Mouse (Mus musculus) neural tube, embryonic 15.5 days (tissue): ENCODE results near the gene Tmem63c. TPM values are rescaled to one million over a fixed set of nuclear protein-coding genes. Genes with fewer than 3 reads are reported as not detected.

Experiments
- ATAC-seq: fragments of 200-750 bp; cut with Nextera tagmentation; 2 replicates; pipeline ENCODE4 v1.8.0; 2017; ENCODE audit warnings: mild to moderate bottlenecking, moderate TSS enrichment, moderate library complexity; ENCODE audit not compliant: low FRiP score
- H3K27ac ChIP-seq: fragments of 300-500 bp; sonication (generic); replicated peaks from 2 replicates; pipeline ENCODE4 v1.5.1; 2015; ENCODE audit warnings: mild to moderate bottlenecking, inconsistent platforms
- H3K27me3 ChIP-seq: fragments of 300-500 bp; sonication (generic); replicated peaks from 2 replicates; pipeline ENCODE4 v1.6.1; 2015; ENCODE audit warnings: inconsistent platforms
- H3K36me3 ChIP-seq: fragments of 300-500 bp; sonication (generic); 2 replicates; pipeline ENCODE4 v1.6.1; 2015; ENCODE audit warnings: inconsistent platforms
- H3K4me1 ChIP-seq: fragments of 300-500 bp; sonication (generic); 2 replicates; pipeline ENCODE4 v1.6.1; 2015; ENCODE audit warnings: inconsistent platforms
- H3K4me2 ChIP-seq: fragments of 300-500 bp; sonication (generic); 2 replicates; pipeline ENCODE4 v1.6.1; 2015; ENCODE audit warnings: inconsistent platforms, mild to moderate bottlenecking, moderate library complexity
- H3K4me3 ChIP-seq: fragments of 300-500 bp; sonication (generic); replicated peaks from 2 replicates; pipeline ENCODE4 v1.5.1; 2015; ENCODE audit warnings: mild to moderate bottlenecking, inconsistent platforms
- H3K9ac ChIP-seq: fragments of 300-500 bp; sonication (generic); replicated peaks from 2 replicates; pipeline ENCODE4 v1.6.1; 2015; ENCODE audit warnings: mild to moderate bottlenecking, inconsistent platforms
- H3K9me3 ChIP-seq: fragments of 300-500 bp; sonication (generic); replicated peaks from 2 replicates; pipeline ENCODE4 v1.6.1; 2016; ENCODE audit warnings: inconsistent platforms
- WGBS: fragments of 180-500 bp; shearing (Covaris S2); methylation state at CpG from one replicate; pipeline ENCODE4 v1.1.7; 2015; ENCODE audit warnings: mixed read lengths; 5-methylcytosine and 5-hydroxymethylcytosine counted together
- polyA plus RNA-seq: library from polyadenylated mRNA; unstranded; fragments of >200 nt; fragmentation: Nextera tagmentation; extraction: Ambion mirVana; gene quantifications from 2 replicates; pipeline ENCODE4 v1.2.1, GENCODE M21; 2015

Tmem63c gene
- polyA plus RNA-seq, 1 experiment from 2014 or later = 12.3 TPM

DNA sequence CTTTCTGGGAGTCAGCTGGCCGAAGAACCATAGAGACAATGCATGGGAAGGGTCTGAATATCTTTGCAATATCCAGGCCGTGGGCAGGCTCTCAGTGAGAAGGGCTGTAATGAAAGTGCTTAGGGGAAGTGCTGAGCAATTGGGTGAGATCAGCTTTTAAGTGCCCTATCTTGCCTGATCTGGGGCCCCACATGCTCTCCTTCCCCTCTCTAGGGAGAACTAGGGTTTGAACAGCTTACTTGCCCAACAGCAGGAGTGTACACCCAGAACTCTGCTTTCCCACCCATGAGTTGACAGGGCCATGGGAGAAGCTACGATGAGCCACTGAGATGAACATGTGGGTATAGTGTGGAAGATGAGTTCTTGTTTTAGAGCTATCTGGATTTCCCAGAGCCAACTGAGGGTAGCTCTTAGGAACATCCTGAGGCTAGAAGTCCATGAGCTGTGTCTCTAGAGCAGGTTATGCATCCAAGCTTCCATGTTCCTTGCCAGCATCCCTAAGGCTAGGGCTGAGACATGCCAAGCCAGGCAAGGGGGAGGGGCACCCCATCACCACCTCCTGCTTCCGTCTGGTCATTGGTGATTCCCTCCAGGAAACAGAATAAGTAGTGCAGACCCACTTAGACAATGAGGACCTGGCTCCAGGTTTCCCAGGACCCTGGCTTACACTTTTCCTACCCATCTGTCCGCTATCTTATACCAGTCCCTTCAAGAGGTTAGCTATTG, 8.3 kb downstream of the Tmem63c start:
- Histone ChIP-seq H3K27ac (no peak overlapping the region), H3K9me3 (no peaks in the 10 kb centered on the region), H3K36me3 (no peaks in the 10 kb centered on the region), H3K27me3 (0 out of 2 replicates have a peak, but pooled peaks cover 4% of the 10 kb centered on the region), H3K4me1 (peaks cover 23% of the 10 kb centered on the region), H3K9ac (no peak overlapping the region), H3K4me2 (no peak overlapping the region), H3K4me3 (no peak overlapping the region)
- WGBS = 73% methylated on average over 5 of the region's 5 CpGs
- ATAC-seq = no peak

DNA sequence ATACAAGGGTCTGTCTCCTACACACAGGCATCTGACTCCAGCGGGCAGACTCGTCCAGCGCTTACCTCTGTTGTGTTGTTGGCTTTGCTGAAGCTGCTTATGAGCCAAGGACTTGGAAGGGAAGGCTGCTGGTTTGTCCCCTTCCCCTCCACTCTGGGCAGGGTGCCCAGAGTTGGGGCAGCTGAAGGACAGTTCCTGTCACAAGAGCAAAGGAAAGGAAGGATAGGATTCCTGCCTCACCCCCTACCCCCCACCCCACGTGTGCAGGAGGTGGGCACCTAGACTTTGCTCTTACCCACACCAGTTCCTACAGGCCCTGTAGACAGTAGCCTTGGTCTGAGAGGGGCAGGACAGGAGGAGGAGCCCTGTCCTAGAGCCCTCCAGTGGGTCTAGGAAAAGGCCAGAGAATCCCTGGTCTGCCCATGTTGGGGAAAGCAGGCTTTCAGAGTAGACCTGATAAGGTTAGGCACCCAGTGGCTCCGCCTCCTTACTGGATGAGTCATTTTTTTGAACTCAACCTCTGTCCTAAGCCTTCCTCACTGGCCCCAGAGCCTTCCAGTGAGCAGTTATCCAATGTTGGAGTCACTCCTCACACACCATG, 10.1 kb downstream of the Tmem63c start:
- 77% methylated on average over 5 of the region's 5 CpGs for WGBS
- ATAC-seq = no peak

GRCm38 (mm10) chr12:87036631-87037030, 15.5 kb downstream of the Tmem63c start:
- Histone ChIP-seq H3K4me3 (no peak overlapping the region), H3K36me3 (no peaks in the 10 kb centered on the region), H3K4me2 (no peak overlapping the region), H3K4me1 (no peaks in the 10 kb centered on the region), H3K9ac (no peak overlapping the region), H3K9me3 (no peaks in the 10 kb centered on the region), H3K27me3 (no peaks in the 10 kb centered on the region), H3K27ac (no peak overlapping the region)
- WGBS = 94% methylated on average over 7 of the region's 7 CpGs
- no peak for ATAC-seq

More for the DNA sequence above, 10.1 kb downstream of the Tmem63c start:
- H3K27me3 ChIP-seq = no peaks in the 10 kb centered on the region
- H3K4me3 ChIP-seq = no peak overlapping the region
- H3K27ac ChIP-seq = no peak overlapping the region
- H3K9me3 ChIP-seq = no peaks in the 10 kb centered on the region
- H3K9ac ChIP-seq = no peak overlapping the region
- no peaks in the 10 kb centered on the region for H3K36me3 ChIP-seq
- no peak overlapping the region for H3K4me2 ChIP-seq
- H3K4me1 ChIP-seq = peaks cover 19% of the 10 kb centered on the region

DNA sequence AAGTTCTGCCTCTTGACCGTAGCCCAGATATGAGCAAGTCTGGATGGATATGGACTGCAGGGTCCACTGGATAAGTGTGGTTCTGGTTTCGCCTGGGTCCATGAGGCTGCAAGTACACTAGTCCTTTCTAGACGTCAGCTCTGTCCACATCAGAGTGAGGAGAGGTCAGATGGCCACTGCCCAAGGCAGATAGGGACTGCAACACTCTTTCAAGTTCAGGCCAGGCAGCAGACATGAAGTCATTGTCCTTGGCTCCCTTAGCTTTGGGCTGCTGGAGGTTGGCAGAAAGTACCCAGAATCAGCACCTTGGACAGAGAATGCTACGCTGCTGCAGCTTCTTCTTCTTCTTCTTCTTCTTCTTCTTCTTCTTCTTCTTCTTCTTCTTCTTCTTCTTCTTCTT, 19.0 kb downstream of the Tmem63c start:
- Histone ChIP-seq H3K36me3 (no peaks in the 10 kb centered on the region), H3K4me3 (no peak overlapping the region), H3K27me3 (no peaks in the 10 kb centered on the region), H3K4me1 (peaks cover 25% of the 10 kb centered on the region), H3K27ac (no peak overlapping the region), H3K9ac (no peak overlapping the region), H3K9me3 (no peaks in the 10 kb centered on the region), H3K4me2 (no peak overlapping the region)
- WGBS = 70% methylated on average over 4 of the region's 4 CpGs
- no peak for ATAC-seq

DNA sequence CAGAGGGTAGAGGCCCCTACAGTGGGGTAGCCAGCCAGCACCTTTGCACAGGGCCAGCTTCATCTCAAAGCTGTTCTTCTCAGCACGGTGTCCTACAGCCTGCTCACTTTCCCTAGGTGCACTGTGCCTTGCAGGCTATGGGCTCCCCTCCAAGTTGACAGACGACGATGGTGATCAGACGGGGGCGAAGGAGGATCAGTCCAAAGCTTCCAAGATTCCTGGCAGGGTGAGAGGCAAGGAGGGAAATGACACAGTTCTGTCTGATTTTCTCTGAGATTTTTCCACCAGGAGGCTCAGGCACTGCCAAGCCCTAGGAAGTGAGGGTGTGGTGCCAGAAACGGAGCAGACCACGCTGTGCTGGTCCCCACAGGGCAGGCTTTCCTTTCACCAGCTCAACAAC, 19.7 kb downstream of the Tmem63c start:
- peaks cover 28% of the 10 kb centered on the region for H3K4me1 ChIP-seq
- no peak overlapping the region for H3K4me3 ChIP-seq
- no peaks in the 10 kb centered on the region for H3K9me3 ChIP-seq
- H3K27ac ChIP-seq = no peak overlapping the region
- H3K36me3 ChIP-seq = no peaks in the 10 kb centered on the region
- H3K9ac ChIP-seq = no peak overlapping the region
- WGBS = 80% methylated on average over 7 of the region's 7 CpGs
- ATAC-seq = no peak
- no peaks in the 10 kb centered on the region for H3K27me3 ChIP-seq
- no peak overlapping the region for H3K4me2 ChIP-seq

DNA sequence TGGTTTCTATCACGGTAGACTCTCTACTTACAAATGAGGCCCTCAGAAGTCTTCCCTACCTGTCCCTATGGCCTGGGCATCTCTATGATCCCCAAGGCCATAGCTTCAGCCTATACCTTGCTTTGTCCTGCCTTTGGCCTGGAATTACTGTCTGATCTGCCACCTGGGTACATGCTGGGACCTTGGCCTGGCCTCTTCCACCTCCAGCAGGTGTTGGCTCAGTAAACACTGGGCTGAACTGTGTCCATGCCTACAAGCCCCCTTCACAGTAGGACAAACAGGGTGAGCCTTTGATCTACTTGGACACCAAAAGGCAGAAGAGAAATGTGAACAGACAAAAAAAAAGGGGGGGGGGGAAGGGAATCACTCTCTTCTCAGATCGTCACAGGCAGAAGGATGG, 21.3 kb downstream of the Tmem63c start:
- H3K4me3 ChIP-seq = no peak overlapping the region
- H3K27me3 ChIP-seq = no peaks in the 10 kb centered on the region
- no peak for ATAC-seq
- 91% methylated on average over 2 of the region's 2 CpGs for WGBS
- H3K27ac ChIP-seq = no peak overlapping the region
- no peaks in the 10 kb centered on the region for H3K9me3 ChIP-seq
- peaks cover 28% of the 10 kb centered on the region for H3K4me1 ChIP-seq
- H3K4me2 ChIP-seq = no peak overlapping the region
- no peaks in the 10 kb centered on the region for H3K36me3 ChIP-seq
- H3K9ac ChIP-seq = no peak overlapping the region

GRCm38 (mm10) chr12:87043221-87043620, 22.1 kb downstream of the Tmem63c start:
- no peak for ATAC-seq

DNA sequence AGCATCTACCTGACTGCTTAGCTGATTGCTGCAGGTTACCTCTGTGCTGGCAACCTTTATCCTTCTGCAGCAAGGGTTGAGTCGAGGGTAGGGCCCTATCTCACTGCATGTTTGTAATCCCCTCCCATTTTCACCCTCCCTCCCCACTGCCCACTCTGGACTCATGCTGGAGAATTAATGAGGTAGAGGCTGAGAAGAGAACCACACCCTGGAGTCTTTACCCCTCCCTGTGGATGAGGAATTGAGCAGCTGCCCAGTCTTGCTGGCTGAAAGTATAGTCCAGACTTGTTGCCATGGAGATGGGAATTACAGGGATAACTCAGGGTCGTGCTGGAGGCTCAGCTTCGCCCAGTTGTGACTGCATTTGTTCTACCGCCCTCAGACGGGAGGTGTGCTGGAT, 23.6 kb downstream of the Tmem63c start:
- peak; percentile 83 for ATAC-seq
- Histone ChIP-seq H3K36me3 (no peaks in the 10 kb centered on the region), H3K9me3 (no peaks in the 10 kb centered on the region), H3K27me3 (no peaks in the 10 kb centered on the region), H3K27ac (peak overlapping the region; percentile 57), H3K4me2 (no peak overlapping the region), H3K9ac (no peak overlapping the region), H3K4me1 (peaks cover 28% of the 10 kb centered on the region), H3K4me3 (no peak overlapping the region)
- WGBS = 4% methylated on average over 5 of the region's 5 CpGs

More at GRCm38 (mm10) chr12:87043221-87043620, 22.1 kb downstream of the Tmem63c start:
- peak overlapping the region; percentile 51; the same call in 1 of the 2 replicates for H3K27ac ChIP-seq
- no peak overlapping the region for H3K4me2 ChIP-seq
- peaks cover 28% of the 10 kb centered on the region for H3K4me1 ChIP-seq
- H3K4me3 ChIP-seq = no peak overlapping the region
- 53% methylated on average over 7 of the region's 7 CpGs for WGBS
- H3K9ac ChIP-seq = no peak overlapping the region
- no peaks in the 10 kb centered on the region for H3K9me3 ChIP-seq
- H3K27me3 ChIP-seq = no peaks in the 10 kb centered on the region
- no peaks in the 10 kb centered on the region for H3K36me3 ChIP-seq

GRCm38 (mm10) chr12:87047536-87047935, 26.4 kb downstream of the Tmem63c start:
- H3K4me1 ChIP-seq = peaks cover 28% of the 10 kb centered on the region
- no peak overlapping the region for H3K27ac ChIP-seq
- 64% methylated on average over 3 of the region's 3 CpGs for WGBS

GRCm38 (mm10) chr12:87052661-87053321, 31.7 kb downstream of the Tmem63c start:
- Histone ChIP-seq H3K4me3 (no peak overlapping the region), H3K9ac (no peak overlapping the region), H3K27ac (0 out of 2 replicates have a peak overlapping the region, but pooled peaks have one; percentile 15), H3K27me3 (peaks cover 26% of the 10 kb centered on the region; the same call in 1 of the 2 replicates), H3K4me2 (peak overlapping the region; percentile 19; the same call in 1 of the 2 replicates), H3K36me3 (no peaks in the 10 kb centered on the region; the same call in 1 of the 2 replicates), H3K4me1 (peaks cover 6% of the 10 kb centered on the region; the same call in 1 of the 2 replicates), H3K9me3 (no peaks in the 10 kb centered on the region)
- ATAC-seq = peak; percentile 82
- WGBS = 30% methylated on average over 14 of the region's 16 CpGs

More at GRCm38 (mm10) chr12:87047536-87047935, 26.4 kb downstream of the Tmem63c start:
- H3K36me3 ChIP-seq = no peaks in the 10 kb centered on the region
- ATAC-seq = no peak
- H3K27me3 ChIP-seq = no peaks in the 10 kb centered on the region
- no peak overlapping the region for H3K4me2 ChIP-seq
- H3K9me3 ChIP-seq = no peaks in the 10 kb centered on the region
- H3K9ac ChIP-seq = no peak overlapping the region
- H3K4me3 ChIP-seq = no peak overlapping the region

DNA sequence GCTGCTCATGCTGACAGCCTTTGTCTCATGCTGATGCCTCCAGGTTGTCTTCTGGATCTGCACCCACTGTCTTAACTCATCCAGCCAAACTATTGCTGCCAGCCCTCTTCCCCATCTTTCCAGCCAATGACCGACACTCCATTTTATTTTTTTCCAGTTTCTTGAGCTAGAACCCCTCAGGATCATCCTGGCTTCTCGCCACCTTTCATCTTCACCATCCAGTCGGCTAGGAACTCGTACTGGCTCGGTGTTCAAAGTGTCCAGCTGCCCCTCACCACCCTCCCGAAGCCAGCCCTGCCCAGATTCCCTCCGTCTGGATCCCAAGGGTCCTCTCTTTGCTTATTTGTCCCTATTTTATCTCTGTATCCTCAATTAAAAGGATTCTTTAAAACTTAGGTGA, 33.7 kb downstream of the Tmem63c start:
- WGBS = 81% methylated on average over 7 of the region's 7 CpGs
- Histone ChIP-seq H3K4me1 (peaks cover 6% of the 10 kb centered on the region; the same call in 1 of the 2 replicates), H3K9ac (no peak overlapping the region), H3K36me3 (no peaks in the 10 kb centered on the region; the same call in 1 of the 2 replicates), H3K27me3 (peaks cover 26% of the 10 kb centered on the region; the same call in 1 of the 2 replicates), H3K4me2 (no peak overlapping the region), H3K9me3 (no peaks in the 10 kb centered on the region), H3K4me3 (no peak overlapping the region), H3K27ac (no peak overlapping the region)
- no peak for ATAC-seq
